ENCODE assay signal across 21 mouse cellular contexts in the genomic region with DNA sequence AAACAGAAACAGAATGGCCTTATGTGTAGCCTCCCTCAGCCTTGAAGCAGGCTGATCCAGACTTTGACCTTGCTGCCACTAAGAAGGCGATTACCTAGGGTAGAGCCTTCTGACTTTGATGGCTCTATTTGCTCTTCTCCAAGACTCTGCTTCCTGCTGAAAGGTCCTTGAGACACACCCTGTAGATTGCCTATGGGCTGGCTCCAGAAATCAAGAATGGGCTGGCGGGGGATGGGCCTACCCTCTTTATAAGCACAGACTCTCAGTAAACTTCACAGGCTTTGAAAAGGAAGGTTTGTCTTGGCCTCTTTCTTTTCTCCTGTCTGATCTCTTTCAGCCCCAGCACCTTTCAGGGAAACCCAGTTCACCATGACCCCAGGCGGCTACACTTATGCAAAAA. TPM values are rescaled to one million over a fixed set of nuclear protein-coding genes. Genes with fewer than 3 reads are reported as not detected.
DNase-seq lines count a peak whose midpoint lies in the region; ATAC-seq and TF ChIP-seq lines count a peak whose summit lies in the region.
"Not testable (repeated sequence)": the region's sequence is repeated elsewhere in the genome, so short reads cannot be mapped to it uniquely, and the experiment has no call there.
"Had no signal": no experiment of that assay in that cellular context is flagged by ENCODE, and none has a peak within 500 bp of the region (broad histone marks: within the 10 kb centered on the region; RNA-seq: fewer than 3 reads in every experiment).

No protein-coding gene starts in this region.

- not testable (repeated sequence) for H3K4me3 ChIP-seq in intestine, embryonic 14.5 days (ENCODE audit: low read depth, low read length); intestine, postnatal 0 days (ENCODE audit: low read depth, low read length); stomach, embryonic 14.5 days (ENCODE audit: low read depth, low read length); stomach, postnatal 0 days (ENCODE audit: low read depth, low read length)

- not testable (repeated sequence) for H3K36me3 ChIP-seq in intestine, embryonic 14.5 days (ENCODE audit: control insufficient read depth, insufficient read depth, low read length); intestine, postnatal 0 days (ENCODE audit: control insufficient read depth, insufficient read depth); stomach, embryonic 14.5 days (ENCODE audit: control insufficient read depth, insufficient read depth, low read length); stomach, postnatal 0 days (ENCODE audit: control insufficient read depth, insufficient read depth, low read length)

- not testable (repeated sequence) for H3K4me2 ChIP-seq in intestine, embryonic 14.5 days (ENCODE audit: low read length); intestine, postnatal 0 days (replicated peaks; ENCODE audit: low read depth); stomach, embryonic 14.5 days (replicated peaks; ENCODE audit: low read depth, low read length); stomach, postnatal 0 days (replicated peaks; ENCODE audit: low read depth)

- H3K27me3 ChIP-seq in intestine, embryonic 14.5 days (replicated peaks; ENCODE audit: control insufficient read depth, insufficient read depth, low read length); intestine, postnatal 0 days (replicated peaks; ENCODE audit: control insufficient read depth, insufficient read depth, low read length); stomach, embryonic 14.5 days (ENCODE audit: control insufficient read depth, insufficient read depth, low read length); stomach, postnatal 0 days (ENCODE audit: control insufficient read depth, insufficient read depth, low read length): not testable (repeated sequence)

- not testable (repeated sequence) for H3K9ac ChIP-seq in intestine, embryonic 14.5 days (ENCODE audit: low read length); intestine, postnatal 0 days (ENCODE audit: low read depth, low read length); stomach, embryonic 14.5 days (replicated peaks; ENCODE audit: low read depth, low read length); stomach, postnatal 0 days (ENCODE audit: low read length)

- TF ChIP-seq EP300 in stomach, postnatal 0 days (optimal IDR thresholded peaks at IDR 0.05) = not testable (repeated sequence)

- not testable (repeated sequence) for H3K27ac ChIP-seq in intestine, embryonic 14.5 days (ENCODE audit: low read depth); intestine, postnatal 0 days (ENCODE audit: low read depth, low read length); stomach, embryonic 14.5 days (ENCODE audit: low read length); stomach, postnatal 0 days (replicated peaks)

- TF ChIP-seq CTCF in intestine, postnatal 0 days (IDR thresholded peaks at IDR 0.05; ENCODE audit: low read depth); stomach, postnatal 0 days (IDR thresholded peaks at IDR 0.05; ENCODE audit: low read depth): not testable (repeated sequence)

- peak; percentile 88 for DNase-seq in ES-CJ7 (ENCODE audit: low read depth, low spot score)
- peak; percentile 3 for DNase-seq in T-cell, adult 2 months (ENCODE audit: low spot score)
- peak; percentile 51 for DNase-seq in intestine, embryonic 14.5 days (ENCODE audit: low spot score)
- DNase-seq in stomach, postnatal 0 days (ENCODE audit: low spot score) = peak; percentile 52

- not testable (repeated sequence) for H3K9me3 ChIP-seq in intestine, embryonic 14.5 days (ENCODE audit: control insufficient read depth, low read length); intestine, postnatal 0 days (ENCODE audit: control insufficient read depth); stomach, embryonic 14.5 days (ENCODE audit: control insufficient read depth, low read depth, low read length); stomach, postnatal 0 days (ENCODE audit: control insufficient read depth, low read length)

- ATAC-seq in intestine, embryonic 14.5 days (replicated peaks; ENCODE audit: low FRiP score, low TSS enrichment, low read depth) = peak; percentile 87
- peak; percentile 95 for ATAC-seq in intestine, postnatal 0 days
- 0 out of 2 replicates have a peak, but pooled peaks have one; percentile 49 for ATAC-seq in stomach, embryonic 14.5 days (ENCODE audit: insufficient number of reproducible peaks, insufficient read depth, low FRiP score, low read depth)
- ATAC-seq in stomach, postnatal 0 days (ENCODE audit: low FRiP score, low TSS enrichment) = peak; percentile 87

- not testable (repeated sequence) for H3K4me1 ChIP-seq in intestine, embryonic 14.5 days (replicated peaks; ENCODE audit: control insufficient read depth, insufficient read depth, low read length); intestine, postnatal 0 days (replicated peaks; ENCODE audit: control insufficient read depth, insufficient read depth, low read length); stomach, embryonic 14.5 days (ENCODE audit: control insufficient read depth, insufficient read depth, low read length); stomach, postnatal 0 days (replicated peaks; ENCODE audit: control insufficient read depth, insufficient read depth)

- 61% methylated on average over 3 of the region's 3 CpGs for WGBS in intestine, embryonic 14.5 days
- 27% methylated on average over 3 of the region's 3 CpGs for WGBS in intestine, postnatal 0 days
- 57% methylated on average over 3 of the region's 3 CpGs for WGBS in stomach, embryonic 14.5 days
- WGBS in stomach, postnatal 0 days = 36% methylated on average over 3 of the region's 3 CpGs

RNA-seq across cellular contexts. Expression of gene Olfr507, which starts 4.8 kb away (rescaled TPM):
- polyA plus RNA-seq in intestine, embryonic 14.5 days (2014; fragmentation: Nextera tagmentation; extraction: Ambion mirVana) = not detected in 2 replicates
- polyA plus RNA-seq in intestine, postnatal 0 days (2015; fragmentation: Nextera tagmentation; extraction: Ambion mirVana) = not detected in 2 replicates
- polyA plus RNA-seq in stomach, embryonic 14.5 days (2014; fragmentation: Nextera tagmentation; extraction: Ambion mirVana) = not detected in 2 replicates
- polyA plus RNA-seq in stomach, postnatal 0 days (2015; fragmentation: Nextera tagmentation; extraction: Ambion mirVana) = not detected in 2 replicates
- polyA plus RNA-seq: adrenal gland, adult 2 months; cerebellum, adult 2 months; embryonic facial prominence, embryonic 12.5 days; embryonic facial prominence, embryonic 15.5 days; forebrain, embryonic 11.5 days; forebrain, embryonic 14.5 days; forebrain, postnatal 0 days; frontal cortex, adult 2 months; G1E; heart, embryonic 11.5 days; heart, embryonic 14.5 days; heart, postnatal 0 days; hindbrain, embryonic 12.5 days; hindbrain, embryonic 15.5 days; Patski had no signal

RNA-seq across cellular contexts. Expression of gene Olfr506, which starts 6.2 kb away (rescaled TPM):
- 0.05 TPM in 1 of 2 replicates, not detected in the other for polyA plus RNA-seq in intestine, embryonic 14.5 days (2014; fragmentation: Nextera tagmentation; extraction: Ambion mirVana)
- not detected in 2 replicates for polyA plus RNA-seq in intestine, postnatal 0 days (2015; fragmentation: Nextera tagmentation; extraction: Ambion mirVana)
- 0.07 TPM in 1 of 2 replicates, not detected in the other for polyA plus RNA-seq in stomach, embryonic 14.5 days (2014; fragmentation: Nextera tagmentation; extraction: Ambion mirVana)
- polyA plus RNA-seq in stomach, postnatal 0 days (2015; fragmentation: Nextera tagmentation; extraction: Ambion mirVana) = not detected in 2 replicates
- polyA plus RNA-seq: adrenal gland, adult 2 months; cerebellum, adult 2 months; embryonic facial prominence, embryonic 12.5 days; forebrain, embryonic 14.5 days; forebrain, postnatal 0 days; frontal cortex, adult 2 months; G1E; heart, embryonic 11.5 days; heart, embryonic 14.5 days; heart, postnatal 0 days; hindbrain, embryonic 12.5 days; hindbrain, embryonic 15.5 days; Patski had no signal

RNA-seq across cellular contexts. Expression of gene Olfr508, which starts 13.0 kb away (rescaled TPM):
- polyA plus RNA-seq in intestine, embryonic 14.5 days (2014; fragmentation: Nextera tagmentation; extraction: Ambion mirVana) = not detected in 2 replicates
- not detected in 2 replicates for polyA plus RNA-seq in intestine, postnatal 0 days (2015; fragmentation: Nextera tagmentation; extraction: Ambion mirVana)
- not detected in 2 replicates for polyA plus RNA-seq in stomach, embryonic 14.5 days (2014; fragmentation: Nextera tagmentation; extraction: Ambion mirVana)
- polyA plus RNA-seq in stomach, postnatal 0 days (2015; fragmentation: Nextera tagmentation; extraction: Ambion mirVana) = not detected in 2 replicates
- polyA plus RNA-seq: adrenal gland, adult 2 months; cerebellum, adult 2 months; embryonic facial prominence, embryonic 12.5 days; embryonic facial prominence, embryonic 15.5 days; forebrain, embryonic 11.5 days; forebrain, embryonic 14.5 days; forebrain, postnatal 0 days; frontal cortex, adult 2 months; G1E; heart, embryonic 11.5 days; heart, embryonic 14.5 days; heart, postnatal 0 days; hindbrain, embryonic 12.5 days; hindbrain, embryonic 15.5 days; Patski had no signal

RNA-seq across cellular contexts. Expression of gene Olfr509, which starts 34.9 kb away (rescaled TPM):
- not detected in 2 replicates for polyA plus RNA-seq in intestine, embryonic 14.5 days (2014; fragmentation: Nextera tagmentation; extraction: Ambion mirVana)
- not detected in 2 replicates for polyA plus RNA-seq in intestine, postnatal 0 days (2015; fragmentation: Nextera tagmentation; extraction: Ambion mirVana)
- polyA plus RNA-seq in stomach, embryonic 14.5 days (2014; fragmentation: Nextera tagmentation; extraction: Ambion mirVana) = not detected in 2 replicates
- polyA plus RNA-seq in stomach, postnatal 0 days (2015; fragmentation: Nextera tagmentation; extraction: Ambion mirVana) = not detected in 2 replicates
- polyA plus RNA-seq: adrenal gland, adult 2 months; cerebellum, adult 2 months; embryonic facial prominence, embryonic 12.5 days; forebrain, embryonic 11.5 days; forebrain, embryonic 14.5 days; forebrain, postnatal 0 days; frontal cortex, adult 2 months; G1E; heart, embryonic 11.5 days; heart, embryonic 14.5 days; heart, postnatal 0 days; hindbrain, embryonic 12.5 days; hindbrain, embryonic 15.5 days; Patski had no signal

RNA-seq across cellular contexts. Expression of gene Olfr510, which starts 49.4 kb away (rescaled TPM):
- not detected in 2 replicates for polyA plus RNA-seq in intestine, embryonic 14.5 days (2014; fragmentation: Nextera tagmentation; extraction: Ambion mirVana)
- not detected in 2 replicates for polyA plus RNA-seq in intestine, postnatal 0 days (2015; fragmentation: Nextera tagmentation; extraction: Ambion mirVana)
- not detected in 2 replicates for polyA plus RNA-seq in stomach, embryonic 14.5 days (2014; fragmentation: Nextera tagmentation; extraction: Ambion mirVana)
- polyA plus RNA-seq in stomach, postnatal 0 days (2015; fragmentation: Nextera tagmentation; extraction: Ambion mirVana) = not detected in 2 replicates
- polyA plus RNA-seq: adrenal gland, adult 2 months; cerebellum, adult 2 months; embryonic facial prominence, embryonic 12.5 days; forebrain, embryonic 11.5 days; forebrain, embryonic 14.5 days; forebrain, postnatal 0 days; G1E; heart, embryonic 11.5 days; heart, embryonic 14.5 days; heart, postnatal 0 days; hindbrain, embryonic 12.5 days; hindbrain, embryonic 15.5 days; Patski had no signal

Comparison
In these comparisons a context has a peak if more than half of its experiments do, and no peak if none do; other contexts are left out.
1. DNase-seq: peak in every context shown above with its lines; median percentile 88 in ES-CJ7; 52 in stomach, postnatal 0 days; 51 in intestine, embryonic 14.5 days; 3 in T-cell, adult 2 months.